Mouse (Mus musculus) WW6 (cell line): ENCODE results near the gene Arhgap15.

Source experiments
- DNase-seq: peaks from one replicate; pipeline ENCODE4 v3.0.0-alpha.2; 2013; ENCODE audit warnings: low read depth, low spot score

The Arhgap15 gene

DNA sequence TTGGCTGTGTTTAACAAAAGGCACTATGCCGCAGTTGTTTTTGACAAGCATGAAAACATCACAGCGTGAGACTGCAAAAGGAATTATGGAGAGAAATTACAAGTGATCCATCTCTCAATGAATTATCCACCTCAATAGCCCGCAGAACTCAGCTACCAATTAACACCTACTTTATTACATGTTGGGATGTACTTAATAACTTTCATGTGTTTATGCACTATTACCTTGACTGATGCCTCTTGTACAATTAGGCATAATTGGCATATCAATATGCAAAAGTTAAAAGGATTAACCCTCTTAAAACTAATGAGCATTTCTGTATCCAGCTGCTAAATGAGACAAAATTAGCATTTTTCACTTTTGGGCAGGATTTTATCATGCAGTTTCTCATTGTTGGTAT lies 33.5 kb downstream of the Arhgap15 start:
- no peak for DNase-seq

DNA sequence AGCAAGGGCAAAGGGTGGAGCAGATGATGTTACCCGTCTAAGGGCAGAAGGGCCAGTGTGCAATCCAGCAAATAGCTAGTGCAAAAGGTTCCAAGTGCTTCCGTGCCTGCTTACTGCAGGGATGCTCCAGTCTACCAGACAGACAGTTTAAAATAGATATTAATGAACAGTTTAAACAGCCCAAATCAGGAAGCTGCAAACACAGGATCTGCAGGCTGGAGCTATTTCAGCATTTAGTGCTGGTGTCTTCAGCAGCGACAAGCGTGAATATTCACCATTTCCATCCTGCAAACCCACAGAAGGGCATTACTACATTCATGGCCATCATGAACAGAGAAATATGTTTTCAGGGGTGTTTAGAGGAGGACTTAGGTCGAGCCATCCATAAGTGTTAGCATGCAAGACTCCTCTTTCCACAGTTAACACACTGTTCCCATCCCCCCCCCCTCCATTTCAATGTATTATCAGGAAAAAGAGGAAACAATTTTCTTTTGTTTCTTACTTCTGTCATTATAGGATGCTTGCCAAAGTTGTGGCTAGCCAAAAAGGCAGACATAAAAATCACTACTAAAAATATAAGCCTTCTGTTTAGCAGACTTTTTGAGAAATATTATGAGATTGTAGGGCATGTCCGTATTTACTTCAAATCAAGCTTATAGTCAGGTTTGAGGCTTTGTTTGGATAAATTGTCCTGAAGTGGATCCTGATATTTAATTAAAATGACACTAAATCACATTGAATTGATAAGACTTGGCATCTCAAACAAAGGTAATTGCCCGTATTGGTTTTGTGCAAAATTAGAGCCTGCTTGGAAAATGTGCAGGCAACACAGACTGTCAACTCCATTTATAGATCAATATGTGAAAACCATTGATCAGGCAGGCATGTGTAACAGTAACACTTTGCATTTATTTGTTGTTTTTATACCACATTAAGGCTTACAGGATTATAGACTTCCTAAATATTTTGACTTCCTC lies 35.4 kb downstream of the Arhgap15 start:
- no peak for DNase-seq

DNA sequence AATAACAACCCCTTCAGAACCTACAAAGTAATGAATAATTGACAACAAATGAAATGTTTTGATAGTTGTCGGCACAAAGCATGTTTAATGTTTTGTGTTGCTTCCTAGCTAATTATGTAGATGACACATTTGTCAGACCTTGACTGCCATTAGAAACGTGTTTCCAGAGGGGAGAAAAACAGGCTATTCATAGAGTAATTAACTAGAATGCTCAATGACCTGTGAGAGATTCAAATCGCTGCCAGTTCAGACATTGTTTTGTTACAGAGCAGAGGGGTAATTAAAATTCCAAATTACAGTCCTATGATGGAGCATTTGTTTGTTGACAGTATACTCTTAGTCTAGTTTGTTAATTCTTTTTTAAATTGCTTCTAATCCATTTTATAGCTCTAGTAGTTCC lies 37.5 kb downstream of the Arhgap15 start:
- DNase-seq: no peak

DNA sequence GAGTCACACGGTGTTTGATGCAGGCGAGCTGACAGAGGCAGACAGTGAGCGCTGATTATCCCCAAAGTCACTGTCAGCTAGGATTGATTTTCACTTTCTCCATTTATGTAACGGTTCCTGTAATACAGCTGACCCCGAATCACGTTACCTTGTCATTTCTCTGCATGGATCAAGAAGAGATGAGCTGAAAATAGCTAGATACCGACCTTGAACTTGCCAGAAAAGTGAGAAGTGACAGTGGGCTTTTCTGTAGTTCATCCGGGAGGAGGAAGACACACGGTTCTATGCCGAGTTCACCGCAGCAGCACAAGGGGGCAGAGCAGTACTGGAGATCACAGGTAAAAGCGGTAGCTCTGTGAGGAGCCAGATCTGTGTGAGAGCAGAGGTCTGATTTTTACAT lies 38.5 kb downstream of the Arhgap15 start:
- DNase-seq: no peak

DNA sequence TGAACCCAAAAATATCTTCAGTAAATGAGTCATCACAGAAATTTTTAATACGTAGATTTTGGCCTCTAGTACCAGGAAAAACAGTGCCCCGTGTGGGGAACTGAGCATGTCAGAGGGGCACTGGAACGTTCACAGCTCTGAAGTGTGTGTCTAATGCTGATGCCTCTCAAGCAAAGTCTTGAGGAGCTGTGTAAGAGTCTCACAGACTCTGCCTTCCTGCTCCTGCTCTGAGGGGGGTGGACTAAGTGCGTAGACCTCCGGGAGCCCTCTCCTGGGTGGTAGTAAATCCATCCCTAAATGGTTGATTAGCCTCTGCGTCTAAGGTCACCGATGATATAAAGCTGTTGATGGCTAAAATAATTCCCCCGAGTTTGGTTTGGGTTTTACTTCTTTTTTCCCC lies 39.9 kb downstream of the Arhgap15 start:
- no peak for DNase-seq

DNA sequence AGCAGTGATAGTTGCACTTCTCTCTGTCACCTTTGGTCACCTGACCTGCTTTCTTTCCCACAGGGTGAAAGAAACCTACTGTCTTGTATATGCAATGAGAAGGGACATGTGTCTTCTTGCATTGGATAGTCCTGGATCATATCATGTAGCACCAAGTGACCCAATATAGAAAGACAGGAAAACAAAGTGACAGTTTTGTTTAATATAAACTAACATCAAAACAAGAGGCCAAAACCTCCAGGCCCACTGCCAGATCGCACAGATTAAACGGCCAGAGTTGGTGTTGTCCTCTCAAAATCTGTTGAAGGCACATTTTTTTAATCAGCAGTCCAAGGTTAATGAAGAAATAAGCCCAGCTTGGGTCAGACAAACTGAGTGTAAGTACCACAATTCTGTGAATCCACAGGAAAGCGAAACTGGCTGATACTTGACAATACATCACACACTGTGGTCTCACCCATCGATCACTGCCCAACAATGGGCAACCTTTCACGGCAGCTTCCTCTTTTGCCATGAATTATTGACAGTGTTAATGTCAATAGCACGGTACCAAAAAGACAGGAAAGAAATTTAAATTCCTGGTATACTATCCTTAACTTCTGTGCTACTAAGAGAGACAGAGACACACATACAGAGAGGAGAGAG lies 41.5 kb downstream of the Arhgap15 start:
- no peak for DNase-seq

DNA sequence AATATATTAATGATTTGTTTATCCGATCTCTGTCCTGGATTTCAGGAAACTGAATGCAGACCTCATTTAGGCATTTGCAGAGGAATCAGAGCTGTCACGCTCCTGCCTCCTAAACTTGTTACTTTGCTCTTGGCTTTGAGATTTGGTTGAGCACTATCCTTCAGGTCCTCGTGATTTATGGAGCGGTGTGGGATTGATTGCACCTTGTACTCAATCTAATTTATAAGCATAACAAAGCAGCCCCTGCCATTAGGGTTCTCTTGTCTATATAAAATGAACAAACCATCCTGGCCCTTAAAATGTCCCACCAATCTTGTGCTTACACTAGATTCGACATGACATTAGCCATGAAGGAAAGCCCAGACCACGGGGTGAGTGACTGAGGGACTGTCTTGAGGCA lies 43.0 kb downstream of the Arhgap15 start:
- DNase-seq: no peak

DNA sequence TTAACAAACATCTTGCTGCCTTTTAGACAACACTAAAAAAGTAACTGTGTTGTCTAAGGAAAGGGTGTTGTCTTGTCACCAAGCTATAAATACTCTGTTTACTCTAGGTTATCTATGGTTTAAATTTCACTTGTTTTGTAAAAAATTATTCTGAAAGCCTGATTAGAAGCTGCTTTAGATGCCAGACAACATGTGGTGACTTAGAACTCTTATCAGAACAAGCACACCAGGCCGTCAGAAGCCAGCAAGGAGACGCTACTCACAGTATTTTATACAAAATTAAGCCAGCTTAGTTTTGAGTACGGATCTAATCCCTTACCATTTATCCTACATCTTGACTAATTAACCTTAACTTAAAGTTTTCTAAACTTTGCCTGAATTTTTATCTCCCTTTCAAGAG lies 44.5 kb downstream of the Arhgap15 start:
- no peak for DNase-seq

DNA sequence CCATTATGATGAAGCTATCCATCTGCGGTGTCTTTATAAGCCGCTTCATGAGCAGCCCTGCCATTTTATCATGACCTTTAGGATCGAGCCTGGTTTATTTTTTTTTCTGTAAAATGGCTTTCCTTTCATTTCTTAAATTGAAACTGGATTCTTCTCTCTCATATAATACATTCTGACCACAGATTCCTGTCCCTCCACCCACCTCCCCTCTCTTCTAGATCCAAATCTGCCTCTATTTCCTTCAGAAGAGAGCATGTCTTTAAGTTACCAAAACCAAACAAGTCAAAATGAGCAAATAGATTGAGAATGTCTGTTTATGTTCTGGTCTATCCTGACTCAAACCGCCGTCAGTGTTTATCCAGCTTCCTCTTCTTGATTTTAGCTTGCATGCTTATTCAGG lies 46.1 kb downstream of the Arhgap15 start:
- DNase-seq: no peak

DNA sequence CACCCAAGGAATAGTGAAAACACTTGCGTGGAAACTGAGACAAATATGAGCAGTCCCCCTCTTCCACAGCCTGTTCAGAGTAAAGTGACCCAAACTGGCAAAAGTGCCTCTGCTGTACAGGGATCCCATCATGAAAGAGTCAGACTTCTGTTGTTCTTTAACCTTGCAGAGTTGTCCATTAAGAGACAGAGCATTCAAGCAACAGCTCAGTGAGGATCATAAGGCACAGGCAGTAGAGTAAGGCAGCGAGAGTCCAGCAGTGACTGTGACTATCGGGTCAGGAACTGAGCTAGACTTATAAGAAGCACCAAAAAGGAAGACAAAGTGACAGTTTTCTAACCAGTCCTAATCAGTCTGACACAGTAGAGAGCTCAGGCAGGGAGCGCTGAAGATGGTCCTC lies 47.8 kb downstream of the Arhgap15 start:
- no peak for DNase-seq

DNA sequence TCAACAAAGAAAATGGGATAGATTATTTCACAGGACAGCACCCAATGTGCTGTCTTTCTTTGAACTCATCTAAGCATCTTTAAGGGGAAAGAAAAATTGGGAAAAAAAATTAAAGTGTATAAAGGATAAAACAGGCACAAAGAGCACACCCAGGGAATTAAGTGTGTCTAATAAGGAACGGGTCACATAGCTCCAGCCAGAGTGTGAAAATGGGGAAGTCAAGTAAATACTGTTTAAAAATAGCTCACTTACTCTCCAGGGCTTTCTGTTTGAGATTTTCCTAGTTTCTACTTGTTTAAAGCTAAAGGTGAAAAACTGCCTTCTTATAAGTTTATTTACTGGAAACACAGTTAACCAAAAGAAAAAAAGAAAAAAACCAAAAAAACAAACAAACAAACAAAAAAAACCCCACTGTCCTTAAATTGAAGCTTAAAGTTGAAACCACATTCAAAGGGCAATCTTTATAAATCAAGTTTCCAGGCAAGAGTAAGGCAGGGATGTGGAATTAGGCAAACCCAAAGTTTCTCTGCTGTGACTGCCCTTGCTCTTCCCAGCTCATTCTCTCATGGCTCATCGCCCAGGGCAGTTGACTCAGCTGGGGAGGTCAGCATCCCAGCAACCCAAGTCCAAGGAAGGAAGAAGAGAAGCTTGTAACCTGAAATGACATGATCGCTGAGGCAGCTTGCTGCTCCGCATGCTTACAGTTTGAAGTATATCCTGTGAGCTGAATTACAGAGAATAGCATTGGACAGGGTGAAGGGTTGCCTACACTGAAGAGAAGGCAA lies 57.5 kb downstream of the Arhgap15 start:
- DNase-seq: no peak

DNA sequence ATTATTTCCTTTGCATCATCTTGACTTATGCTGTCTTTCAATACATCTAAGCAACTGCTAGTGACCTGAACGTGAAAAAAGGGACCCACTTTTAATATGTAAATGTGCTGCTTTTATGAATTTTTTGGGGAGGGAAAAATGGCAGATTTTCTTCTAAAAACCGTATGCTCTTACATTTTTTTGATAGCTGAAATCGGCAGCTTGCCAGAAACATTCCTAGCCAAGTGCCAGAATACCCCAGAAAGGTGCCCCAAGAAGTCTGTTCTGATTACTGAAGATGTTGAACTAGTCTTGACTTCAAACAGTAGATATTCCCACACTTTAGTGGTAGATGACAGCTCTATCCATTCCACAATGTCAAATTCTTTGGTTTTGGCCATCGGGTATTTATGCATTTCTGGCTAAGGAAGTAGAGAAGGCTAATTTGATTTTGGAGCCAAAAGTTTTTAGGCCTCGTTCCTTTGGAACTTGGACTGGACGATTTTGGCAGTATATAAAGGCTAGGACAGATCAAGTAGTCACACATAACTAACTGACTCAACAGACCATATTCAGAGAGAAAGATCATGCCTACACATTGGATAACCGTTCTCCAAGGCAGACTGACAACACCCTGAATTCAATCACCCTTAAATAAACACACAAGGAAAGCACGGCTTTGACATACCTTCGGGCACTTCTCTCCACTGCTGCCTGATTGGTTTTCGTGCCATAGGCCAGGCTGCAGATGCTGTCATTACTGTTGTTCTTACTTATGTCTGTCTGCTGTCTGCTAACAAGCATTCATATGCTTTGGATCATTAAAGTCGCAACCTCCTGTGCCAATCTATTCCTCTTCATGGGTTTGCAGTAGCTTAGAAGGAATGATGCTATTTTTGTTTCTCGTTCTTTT lies 67.5 kb downstream of the Arhgap15 start:
- no peak for DNase-seq

DNA sequence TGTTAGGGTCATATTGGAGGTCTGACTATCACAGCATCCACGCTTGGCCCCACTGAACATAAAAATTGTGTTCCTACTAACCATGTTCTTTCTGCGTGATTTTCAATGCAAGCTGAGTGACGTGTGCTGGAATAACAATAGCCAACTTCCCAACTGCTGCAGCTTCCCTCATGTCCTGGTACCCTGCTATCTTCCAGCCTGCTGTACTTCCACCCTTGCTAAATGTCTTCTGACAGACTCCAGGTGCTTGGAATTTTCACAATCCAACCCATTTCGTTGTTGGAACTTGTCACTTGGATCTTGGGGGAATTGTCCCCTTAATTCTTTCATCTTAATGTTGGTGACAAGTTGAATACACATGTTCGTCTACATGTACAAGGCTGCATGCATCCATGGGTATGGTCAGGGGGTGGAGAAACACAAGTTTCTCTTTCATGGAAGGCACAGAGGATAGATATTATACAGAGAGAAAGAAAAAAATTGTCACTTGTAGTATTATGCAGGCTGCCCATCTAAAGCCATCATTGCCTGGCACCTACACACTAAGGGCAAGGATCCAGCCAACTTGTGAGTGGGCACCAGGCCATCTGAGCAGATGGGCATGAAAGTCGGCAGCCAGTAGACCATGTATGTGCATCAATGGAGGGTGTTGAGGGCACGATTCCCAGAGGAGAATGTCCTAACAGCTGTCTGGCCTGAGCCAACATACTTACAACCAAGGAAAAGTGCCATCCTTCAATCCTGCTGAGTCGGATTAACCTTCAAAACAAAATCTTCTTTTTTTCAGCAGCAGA lies 68.4 kb downstream of the Arhgap15 start:
- DNase-seq: no peak

DNA sequence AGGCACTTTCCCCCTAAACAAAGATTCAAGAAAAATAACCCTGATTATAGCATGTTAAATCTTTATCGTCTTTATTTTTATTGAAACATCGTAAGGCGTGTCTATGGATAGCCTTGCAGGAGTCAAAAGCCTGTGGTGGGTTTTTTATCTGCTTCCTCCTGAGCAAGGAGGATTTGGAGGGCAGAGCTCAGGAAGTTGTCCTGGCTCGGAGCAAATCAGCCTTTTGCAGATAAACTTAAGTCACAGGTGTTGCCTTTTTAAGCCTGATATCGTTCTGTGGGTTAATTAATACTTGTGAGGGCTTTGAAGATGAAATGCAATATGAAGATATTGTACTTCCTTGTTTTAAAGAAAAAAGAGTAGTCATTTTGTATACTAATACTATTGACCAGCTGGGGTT lies 87.3 kb downstream of the Arhgap15 start:
- no peak for DNase-seq

DNA sequence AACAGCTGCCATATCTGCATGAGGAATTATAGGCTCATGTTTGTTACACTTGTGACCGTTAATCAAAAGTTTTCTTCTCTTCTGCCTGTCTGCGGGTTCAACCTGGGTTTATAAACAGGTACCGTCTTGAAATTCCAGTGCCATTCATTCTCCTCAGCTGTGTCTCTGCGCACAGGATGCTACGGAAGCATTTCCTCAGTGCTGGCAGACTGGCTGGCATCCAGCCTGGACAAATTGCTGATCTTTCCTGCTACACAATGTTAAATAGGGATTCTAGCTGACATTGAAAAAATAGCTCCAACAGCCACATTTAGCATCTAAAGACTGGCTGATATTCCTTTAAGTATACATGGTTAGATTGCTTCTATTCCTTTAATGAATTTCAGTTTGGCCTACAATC lies 93.0 kb downstream of the Arhgap15 start:
- DNase-seq: no peak

DNA sequence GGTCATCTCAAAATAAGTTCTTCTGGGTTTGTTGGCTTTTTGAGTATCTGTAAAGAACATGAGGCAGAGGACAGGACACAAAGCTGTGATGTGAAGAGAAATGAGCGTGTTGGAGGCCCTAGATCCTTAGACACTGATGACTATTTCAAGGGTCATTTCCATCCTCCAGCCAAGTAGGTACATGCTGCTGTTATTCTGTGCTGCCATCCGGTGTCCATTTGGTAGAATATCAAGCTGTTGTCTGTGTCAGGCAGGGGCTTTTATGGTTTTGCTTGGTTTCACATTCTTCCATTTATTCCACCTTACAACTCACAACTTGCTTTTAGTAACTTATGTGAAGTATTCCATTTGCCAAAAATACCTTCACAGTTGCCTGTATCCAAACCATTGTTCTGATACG lies 102.6 kb downstream of the Arhgap15 start:
- DNase-seq: no peak

DNA sequence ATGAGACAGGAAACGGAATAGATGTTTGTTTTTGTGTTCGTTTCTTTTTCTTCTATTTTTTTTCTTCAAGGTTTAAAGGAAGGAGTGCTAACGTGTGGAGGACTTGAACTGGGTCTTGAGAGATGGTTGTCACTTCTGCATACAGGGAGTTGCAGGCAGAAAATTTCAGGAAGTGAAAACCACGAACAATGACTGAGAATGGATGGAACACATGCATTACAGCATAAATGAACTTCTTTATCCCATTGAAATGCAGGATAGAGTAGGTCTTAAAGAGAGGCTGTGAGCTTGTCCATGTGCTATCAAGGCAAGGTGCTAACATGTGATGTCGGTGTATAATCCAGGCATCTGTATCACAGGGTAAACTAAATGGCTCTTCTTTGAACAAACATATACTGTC lies 114.1 kb downstream of the Arhgap15 start:
- no peak for DNase-seq

DNA sequence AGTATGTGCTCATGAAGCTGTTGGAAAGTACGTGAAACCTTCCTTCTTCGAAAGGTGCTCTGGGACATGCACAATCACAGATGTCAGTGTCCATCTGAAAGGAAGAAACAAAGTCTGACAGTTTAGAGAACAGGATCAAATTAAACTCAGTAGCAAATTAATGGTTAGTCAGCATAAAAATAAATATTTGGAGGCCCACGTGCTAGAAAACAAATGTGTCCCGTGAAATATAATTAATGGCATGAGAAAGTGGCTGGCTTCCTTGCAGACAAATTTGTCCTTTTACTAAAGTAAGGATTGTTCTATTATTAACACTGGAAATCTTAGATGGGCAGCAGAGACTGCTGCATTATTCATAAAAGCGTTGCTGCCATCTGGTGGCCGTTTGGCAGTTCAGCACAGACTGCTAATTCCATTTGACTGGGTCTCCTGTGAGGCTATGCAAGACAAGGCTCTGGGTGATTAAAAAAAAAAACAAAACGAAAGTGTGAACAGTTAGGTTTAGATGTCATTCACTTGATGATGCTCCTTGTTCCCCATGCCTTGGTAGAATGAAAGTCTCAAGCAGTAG lies 153.9 kb downstream of the Arhgap15 start:
- DNase-seq: peak; percentile 5

DNA sequence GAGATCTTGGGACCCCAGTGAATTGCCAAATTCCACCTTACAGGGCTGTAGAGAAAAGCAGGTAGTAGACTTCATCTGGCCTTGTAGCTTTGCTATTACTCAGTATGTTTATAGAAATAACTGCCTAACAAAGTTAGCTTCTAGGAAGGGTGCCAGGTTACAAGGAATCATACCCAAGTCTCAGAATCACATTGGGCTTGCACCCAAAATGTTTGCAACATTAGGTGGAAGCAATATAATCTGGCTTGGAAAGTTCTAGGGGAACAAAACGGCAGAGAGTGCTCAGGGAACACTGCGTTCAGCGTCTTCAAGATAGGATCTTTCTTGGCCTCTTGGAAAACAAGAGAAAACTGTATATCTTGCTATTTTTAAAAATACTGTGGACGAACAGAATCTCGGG lies 158.9 kb downstream of the Arhgap15 start:
- no peak for DNase-seq

DNA sequence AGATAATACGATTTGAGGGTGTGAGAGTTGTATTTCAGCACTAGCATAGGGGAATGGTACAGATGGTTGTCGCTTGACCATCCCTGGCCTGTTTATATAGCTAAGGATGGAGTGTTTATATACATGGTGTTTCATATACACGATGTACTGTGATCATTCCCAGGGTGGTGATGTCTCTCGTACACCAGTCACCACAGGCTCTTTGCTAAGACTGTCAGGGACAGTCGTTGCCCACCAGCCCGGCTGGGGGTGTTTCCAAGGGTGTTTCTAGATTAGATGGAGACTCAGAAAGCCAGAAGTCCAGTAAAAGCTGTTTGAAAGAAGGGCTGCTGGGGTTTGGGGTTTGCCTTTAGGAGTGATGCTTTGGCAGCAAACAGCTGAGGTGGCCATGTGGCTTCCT lies 165.5 kb downstream of the Arhgap15 start:
- DNase-seq: no peak
